Mouse (Mus musculus) kidney, postnatal 0 days (tissue): Measurements from ENCODE around the gene Gm10337. TPM values are rescaled to one million over a fixed set of nuclear protein-coding genes. Genes with fewer than 3 reads are reported as not detected.

Experiments
- ATAC-seq: fragments of 200-750 bp; cut with Nextera tagmentation; replicated peaks from 2 replicates; pipeline ENCODE4 v1.8.0; 2017; ENCODE audit warnings: low read depth, moderate number of reproducible peaks, moderate TSS enrichment, moderate library complexity; ENCODE audit not compliant: low FRiP score
- DNase-seq: peaks from one replicate; pipeline ENCODE4 v3.0.0-alpha.2; 2016; ENCODE audit warnings: low spot score
- H3K27ac ChIP-seq: fragments of 300-500 bp; sonication (generic); 2 replicates; pipeline ENCODE4 v1.5.1; 2014; ENCODE audit warnings: mild to moderate bottlenecking
- H3K27me3 ChIP-seq: fragments of 300-500 bp; sonication (generic); 2 replicates; pipeline ENCODE4 v1.6.1; 2014; ENCODE audit warnings: low read length, mixed read lengths; ENCODE audit not compliant: insufficient read depth
- H3K36me3 ChIP-seq: fragments of 300-500 bp; sonication (generic); 2 replicates; pipeline ENCODE4 v1.6.1; 2014; ENCODE audit warnings: low read length, mixed read lengths; ENCODE audit not compliant: insufficient read depth
- H3K4me1 ChIP-seq: fragments of 300-500 bp; sonication (generic); replicated peaks from 2 replicates; pipeline ENCODE4 v1.6.1; 2014; ENCODE audit warnings: antibody characterized with exemption, low read length, mixed read lengths; ENCODE audit not compliant: insufficient read depth
- H3K4me2 ChIP-seq: fragments of 300-500 bp; sonication (generic); 2 replicates; pipeline ENCODE4 v1.6.1; 2014; ENCODE audit warnings: mild to moderate bottlenecking, low read length, moderate library complexity, mixed read lengths
- H3K4me3 ChIP-seq: fragments of 300-500 bp; sonication (generic); replicated peaks from 2 replicates; pipeline ENCODE4 v1.5.1; 2014; ENCODE audit warnings: low read depth, low read length
- H3K9ac ChIP-seq: fragments of 300-500 bp; sonication (generic); 2 replicates; pipeline ENCODE4 v1.6.1; 2014; ENCODE audit warnings: low read depth, low read length
- H3K9me3 ChIP-seq: fragments of 300-500 bp; sonication (generic); replicated peaks from 2 replicates; pipeline ENCODE4 v1.6.1; 2016; ENCODE audit warnings: low read length, inconsistent platforms, mixed read lengths
- CTCF ChIP-seq: IDR thresholded peaks from 2 replicates; pipeline ENCODE4 v1.5.1; 2016; ENCODE audit warnings: antibody characterized with exemption, low read depth, mild to moderate bottlenecking, moderate library complexity
- WGBS: fragments of 180-500 bp; shearing (Covaris S2); extraction: QIAGEN DNeasy Blood & Tissue Kit; methylation state at CpG from one replicate; pipeline ENCODE4 v1.1.7; 2014; 5-methylcytosine and 5-hydroxymethylcytosine counted together
- polyA plus RNA-seq: library from polyadenylated mRNA; unstranded; fragments of >200 nt; fragmentation: Nextera tagmentation; extraction: Ambion mirVana; gene quantifications from 2 replicates; pipeline ENCODE4 v1.2.1, GENCODE M21; 2015

The Gm10337 gene
- polyA plus RNA-seq, 1 experiment from 2014 or later, result 1.8 TPM

GRCm38 (mm10) chr15:102512471-102512870, 8.9 kb downstream of the Gm10337 start:
- TF ChIP-seq CTCF, result no peak
- H3K27ac ChIP-seq, result no peak overlapping the region

GRCm38 (mm10) chr15:102513004-102513403, 9.5 kb downstream of the Gm10337 start:
- no peak overlapping the region for H3K9ac ChIP-seq
- H3K9me3 ChIP-seq, result no peaks in the 10 kb centered on the region
- no peak for TF ChIP-seq CTCF
- H3K4me1 ChIP-seq, result peaks cover 32% of the 10 kb centered on the region
- no peak overlapping the region for H3K27ac ChIP-seq
- DNase-seq (no peak), ATAC-seq (no peak)
- H3K27me3 ChIP-seq, result no peaks in the 10 kb centered on the region
- no peaks in the 10 kb centered on the region for H3K36me3 ChIP-seq
- no peak overlapping the region for H3K4me2 ChIP-seq
- 64% methylated on average over 3 of the region's 3 CpGs for WGBS
- H3K4me3 ChIP-seq, result no peak overlapping the region

More at GRCm38 (mm10) chr15:102512471-102512870, 8.9 kb downstream of the Gm10337 start:
- H3K4me3 ChIP-seq, result no peak overlapping the region
- H3K27me3 ChIP-seq, result no peaks in the 10 kb centered on the region
- no peaks in the 10 kb centered on the region for H3K9me3 ChIP-seq
- H3K4me1 ChIP-seq, result peaks cover 32% of the 10 kb centered on the region
- DNase-seq (no peak), ATAC-seq (no peak)
- no peak overlapping the region for H3K4me2 ChIP-seq
- H3K9ac ChIP-seq, result no peak overlapping the region
- H3K36me3 ChIP-seq, result no peaks in the 10 kb centered on the region

GRCm38 (mm10) chr15:102515261-102515660, 11.7 kb downstream of the Gm10337 start:
- Histone ChIP-seq H3K4me3 (no peak overlapping the region), H3K36me3 (no peaks in the 10 kb centered on the region), H3K27ac (no peak overlapping the region), H3K4me1 (peaks cover 33% of the 10 kb centered on the region), H3K9ac (no peak overlapping the region), H3K27me3 (no peaks in the 10 kb centered on the region), H3K9me3 (no peaks in the 10 kb centered on the region), H3K4me2 (no peak overlapping the region)
- ATAC-seq (no peak), DNase-seq (no peak)
- 89% methylated on average over 2 of the region's 2 CpGs for WGBS
- TF ChIP-seq CTCF, result no peak

- Histone ChIP-seq H3K4me2 (peak overlapping the region; percentile 84), H3K4me3 (peak overlapping the region; percentile 67), H3K4me1 (peaks cover 32% of the 10 kb centered on the region), H3K9me3 (no peaks in the 10 kb centered on the region), H3K9ac (peak overlapping the region; percentile 58; the same call in 1 of the 2 replicates), H3K36me3 (no peaks in the 10 kb centered on the region), H3K27me3 (no peaks in the 10 kb centered on the region), H3K27ac (no peak overlapping the region)
- DNase-seq, result no peak
- no peak for ATAC-seq
- 41% methylated on average over 4 of the region's 4 CpGs for WGBS
- no peak for TF ChIP-seq CTCF
These were observed 12.3 kb downstream of the Gm10337 start for GRCm38 (mm10) chr15:102515791-102516190.

- H3K4me2 ChIP-seq, result peak overlapping the region; percentile 84
- DNase-seq, result peak; percentile 52
- no peaks in the 10 kb centered on the region for H3K27me3 ChIP-seq
- ATAC-seq, result no peak
- H3K4me1 ChIP-seq, result peaks cover 28% of the 10 kb centered on the region
- TF ChIP-seq CTCF, result no peak
- no peaks in the 10 kb centered on the region for H3K9me3 ChIP-seq
- peak overlapping the region; percentile 67 for H3K4me3 ChIP-seq
- peak overlapping the region; percentile 79 for H3K27ac ChIP-seq
- under 1% methylated on average over 11 of the region's 12 CpGs for WGBS
- no peaks in the 10 kb centered on the region for H3K36me3 ChIP-seq
- H3K9ac ChIP-seq, result peak overlapping the region; percentile 58
These were observed 12.8 kb downstream of the Gm10337 start for GRCm38 (mm10) chr15:102516293-102516692.

GRCm38 (mm10) chr15:102516728-102517404, 13.3 kb downstream of the Gm10337 start, which contains the start of gene Map3k12:
TSS of gene Map3k12 (minus strand) at chr15:102517064.
- ATAC-seq, result no peak
- Histone ChIP-seq H3K27me3 (no peaks in the 10 kb centered on the region), H3K27ac (peak within 1 kb of the TSS; percentile 79), H3K9me3 (no peaks in the 10 kb centered on the region), H3K36me3 (no peaks in the 10 kb centered on the region), H3K9ac (peak within 1 kb of the TSS; percentile 58), H3K4me3 (peak within 1 kb of the TSS; percentile 67), H3K4me2 (peak within 1 kb of the TSS; percentile 84), H3K4me1 (peaks cover 24% of the 10 kb centered on the region)
- no peak for TF ChIP-seq CTCF
- peak; percentile 80 for DNase-seq
- WGBS, result 0% methylated on average over 42 of the region's 43 CpGs
